Mouse (Mus musculus) ES-E14 (cell line): ENCODE data around the gene Col4a4.

ENCODE experiments used
- MAFK ChIP-seq: IDR thresholded peaks from 2 replicates; pipeline ENCODE4 v1.6.1; 2014; ENCODE audit warnings: mild to moderate bottlenecking, low read depth, low read length, inconsistent platforms; ENCODE audit not compliant: insufficient read depth
- ZC3H11A ChIP-seq: IDR thresholded peaks from 2 replicates; pipeline ENCODE4 v1.6.1; 2012; ENCODE audit warnings: low read depth, mild to moderate bottlenecking, inconsistent platforms, low read length, borderline replicate concordance
- ZNF384 ChIP-seq: IDR thresholded peaks from 2 replicates; pipeline ENCODE4 v1.6.1; 2012; ENCODE audit warnings: low read depth, low read length, inconsistent platforms

- TF ChIP-seq MAFK (no peak), ZNF384 (no peak), ZC3H11A (no peak)
These were observed 42.0 kb downstream of the Col4a4 start for GRCm38 (mm10) chr1:82544419-82545185.
